In the genomic region with DNA sequence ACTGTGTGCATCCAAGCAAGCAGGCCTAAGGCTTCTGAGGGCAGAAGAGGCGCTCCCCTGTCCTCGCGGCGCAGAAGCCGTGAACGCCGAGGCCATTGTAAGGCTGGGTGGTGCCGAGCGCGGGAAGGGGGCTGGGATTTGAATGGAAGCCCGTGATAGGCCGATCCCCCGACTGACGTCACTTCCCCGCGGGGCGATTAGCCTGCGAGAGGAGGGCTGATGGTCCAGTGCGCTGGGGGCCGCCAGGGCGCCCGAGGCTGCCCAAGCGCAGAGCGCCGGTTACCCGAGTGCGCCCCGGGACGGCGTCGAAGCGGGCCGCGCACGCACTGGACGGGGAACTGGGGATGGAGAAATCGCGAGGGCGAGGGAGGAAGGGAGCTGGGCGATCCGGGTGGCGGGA, we compare ENCODE assay signal across 8 mouse cellular contexts. TPM values are rescaled to one million over a fixed set of nuclear protein-coding genes. Genes with fewer than 3 reads are reported as not detected.
A peak's percentile ranks its signal among the peaks of the same experiment; 100 is the strongest.
DNase-seq lines count a peak whose midpoint lies in the region; ATAC-seq and TF ChIP-seq lines count a peak whose summit lies in the region.

No protein-coding gene starts in this region.

- no peaks in the 10 kb centered on the region for H3K36me3 ChIP-seq in lung, embryonic 14.5 days (ENCODE audit: insufficient read depth)
- 0 out of 2 replicates have a peak, but pooled peaks cover 9% of the 10 kb centered on the region for H3K36me3 ChIP-seq in hindbrain, embryonic 11.5 days (ENCODE audit: control insufficient read depth, insufficient read depth, low read length)
- H3K36me3 ChIP-seq in stomach, embryonic 14.5 days (ENCODE audit: control insufficient read depth, insufficient read depth, low read length), result no peaks in the 10 kb centered on the region

- no peaks in the 10 kb centered on the region for H3K9me3 ChIP-seq in lung, embryonic 14.5 days (ENCODE audit: low read depth, low read length)
- no peaks in the 10 kb centered on the region for H3K9me3 ChIP-seq in hindbrain, embryonic 11.5 days (ENCODE audit: control insufficient read depth, low read length)
- no peaks in the 10 kb centered on the region for H3K9me3 ChIP-seq in stomach, embryonic 14.5 days (ENCODE audit: control insufficient read depth, low read depth, low read length)

- no peak overlapping the region for H3K27ac ChIP-seq in lung, embryonic 14.5 days (ENCODE audit: low read depth)
- H3K27ac ChIP-seq in hindbrain, embryonic 11.5 days (ENCODE audit: low read depth, low read length), result peak overlapping the region; percentile 93
- no peak overlapping the region for H3K27ac ChIP-seq in stomach, embryonic 14.5 days (ENCODE audit: low read length)

- peak overlapping the region; percentile 35 for H3K4me3 ChIP-seq in lung, embryonic 14.5 days (ENCODE audit: low read depth, low read length)
- peak overlapping the region; percentile 90 for H3K4me3 ChIP-seq in hindbrain, embryonic 11.5 days (ENCODE audit: low read depth, low read length)
- peak overlapping the region; percentile 31 for H3K4me3 ChIP-seq in stomach, embryonic 14.5 days (ENCODE audit: low read depth, low read length)

- peak; percentile 87 for DNase-seq in lung, embryonic 14.5 days
- DNase-seq in lung, adult 18-20 months, result no peak
- peak; percentile 84 for DNase-seq in embryo, embryonic 11.5 days (ENCODE audit: low read depth, low spot score)
- DNase-seq in hindbrain, embryonic 11.5 days (ENCODE audit: low spot score), result peak; percentile 97
- peak; percentile 90 for DNase-seq in left cerebral cortex, adult 11 months (ENCODE audit: low spot score)
- no peak for DNase-seq in spleen, postnatal 4 days (ENCODE audit: low spot score in 2 of 2)

- H3K4me1 ChIP-seq in lung, embryonic 14.5 days (ENCODE audit: insufficient read depth), result no peaks in the 10 kb centered on the region
- H3K4me1 ChIP-seq in hindbrain, embryonic 11.5 days (replicated peaks; ENCODE audit: control insufficient read depth, insufficient read depth, low read length), result peaks cover 7% of the 10 kb centered on the region
- no peaks in the 10 kb centered on the region; the same call in 1 of the 2 replicates for H3K4me1 ChIP-seq in stomach, embryonic 14.5 days (ENCODE audit: control insufficient read depth, insufficient read depth, low read length)

- WGBS in lung, embryonic 14.5 days, result under 1% methylated on average over 41 of the region's 42 CpGs
- WGBS in hindbrain, embryonic 11.5 days, result under 1% methylated on average over 42 of the region's 42 CpGs
- under 1% methylated on average over 38 of the region's 42 CpGs for WGBS in stomach, embryonic 14.5 days

- ATAC-seq in lung, embryonic 14.5 days (ENCODE audit: insufficient read depth), result peak; percentile 85
- ATAC-seq in hindbrain, embryonic 11.5 days (ENCODE audit: low FRiP score), result peak; percentile 78
- 0 out of 2 replicates have a peak, but pooled peaks have one; percentile 5 for ATAC-seq in megakaryocyte-erythroid progenitor cell, adult 5-6 weeks (replicated peaks; ENCODE audit: low FRiP score, low TSS enrichment, poor library complexity, severe bottlenecking)
- ATAC-seq in stomach, embryonic 14.5 days (ENCODE audit: insufficient number of reproducible peaks, insufficient read depth, low FRiP score, low read depth), result peak; percentile 77; the same call in 1 of the 2 replicates

- peak overlapping the region; percentile 68 for H3K4me2 ChIP-seq in lung, embryonic 14.5 days
- H3K4me2 ChIP-seq in hindbrain, embryonic 11.5 days (replicated peaks; ENCODE audit: low read depth, low read length), result peak overlapping the region; percentile 96
- peak overlapping the region; percentile 52 for H3K4me2 ChIP-seq in stomach, embryonic 14.5 days (replicated peaks; ENCODE audit: low read depth, low read length)

- no peak for TF ChIP-seq CTCF in lung, embryonic 14.5 days (IDR thresholded peaks at IDR 0.05; ENCODE audit: low read depth)

- H3K27me3 ChIP-seq in lung, embryonic 14.5 days (ENCODE audit: insufficient read depth, low read length), result peaks cover 100% of the 10 kb centered on the region
- H3K27me3 ChIP-seq in hindbrain, embryonic 11.5 days (ENCODE audit: control insufficient read depth, insufficient read depth, low read length), result peaks cover 55% of the 10 kb centered on the region
- peaks cover 94% of the 10 kb centered on the region for H3K27me3 ChIP-seq in stomach, embryonic 14.5 days (ENCODE audit: control insufficient read depth, insufficient read depth, low read length)

- no peak overlapping the region for H3K9ac ChIP-seq in lung, embryonic 14.5 days
- peak overlapping the region; percentile 99 for H3K9ac ChIP-seq in hindbrain, embryonic 11.5 days (ENCODE audit: low read depth, low read length)
- no peak overlapping the region for H3K9ac ChIP-seq in stomach, embryonic 14.5 days (replicated peaks; ENCODE audit: low read depth, low read length)

RNA-seq across cellular contexts. Expression of a gene that starts 38.6 kb away (rescaled TPM):
- polyA plus RNA-seq in lung, embryonic 14.5 days (2014; fragmentation: Nextera tagmentation; extraction: Ambion mirVana), result 53.9 and 65.0 TPM in 2 replicates
- polyA plus RNA-seq in hindbrain, embryonic 11.5 days (2014; fragmentation: Nextera tagmentation; extraction: Ambion mirVana), result 22.5 and 26.3 TPM in 2 replicates
- 41.8 and 77.5 TPM in 2 replicates for total RNA-seq in megakaryocyte-erythroid progenitor cell, adult 5-6 weeks (2014; fragmentation: Nextera tagmentation)
- total RNA-seq in megakaryocyte-erythroid progenitor cell, adult 5-6 weeks (2017), result 40.8 and 90.7 TPM in 2 replicates
- polyA plus RNA-seq in stomach, embryonic 14.5 days (2014; fragmentation: Nextera tagmentation; extraction: Ambion mirVana), result 27.8 and 34.7 TPM in 2 replicates

Comparison
In these comparisons a context has a peak if more than half of its experiments do, and no peak if none do; other contexts are left out.
1. DNase-seq: peak in lung, embryonic 14.5 days (single experiment), embryo, embryonic 11.5 days (single experiment), hindbrain, embryonic 11.5 days (single experiment) and left cerebral cortex, adult 11 months (single experiment); none in lung, adult 18-20 months (0 of 2) and spleen, postnatal 4 days (0 of 2).
2. ATAC-seq: peak in every context shown above with its lines; median percentile 85 in lung, embryonic 14.5 days; 78 in hindbrain, embryonic 11.5 days; 77 in stomach, embryonic 14.5 days; 5 in megakaryocyte-erythroid progenitor cell, adult 5-6 weeks.
3. H3K4me3 ChIP-seq: peak in every context shown above with its lines; median percentile 90 in hindbrain, embryonic 11.5 days; 35 in lung, embryonic 14.5 days; 31 in stomach, embryonic 14.5 days.
4. Peak in every context shown above with its lines, with median percentiles within 50 percentile points of each other: H3K4me2 ChIP-seq.